In the genomic region with DNA sequence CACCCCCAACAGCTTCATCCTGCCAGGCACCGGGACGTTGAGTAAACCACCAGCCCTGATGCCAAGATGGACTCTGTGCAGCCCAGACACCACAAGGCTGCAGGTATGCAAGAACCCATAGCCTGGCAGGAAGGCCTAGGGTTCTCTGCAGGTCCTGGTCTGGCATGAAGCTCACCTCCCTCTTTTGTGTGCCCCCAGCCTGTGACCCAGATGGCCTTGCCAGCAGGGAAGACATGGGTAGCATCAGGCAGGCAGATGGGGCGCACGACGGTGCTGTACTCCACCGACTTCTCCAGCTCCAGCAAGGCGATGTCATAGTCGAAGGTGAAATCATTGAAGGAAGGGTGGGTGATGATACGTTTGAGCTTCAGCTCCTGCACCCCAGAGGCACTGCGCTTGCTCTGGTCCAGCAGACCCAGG, we compare ENCODE assay signal across 26 mouse cellular contexts. TPM values are rescaled to one million over a fixed set of nuclear protein-coding genes. Genes with fewer than 3 reads are reported as not detected.
DNase-seq lines count a peak whose midpoint lies in the region; TF ChIP-seq lines count a peak whose summit lies in the region.
"Had no signal": no experiment of that assay in that cellular context is flagged by ENCODE, and none has a peak within 500 bp of the region (broad histone marks: within the 10 kb centered on the region; RNA-seq: fewer than 3 reads in every experiment).

No protein-coding gene starts in this region.

- H3K4me1 ChIP-seq in heart, embryonic 10.5 days = 0 out of 2 replicates have a peak, but pooled peaks cover 6% of the 10 kb centered on the region
- H3K4me1 ChIP-seq: embryonic facial prominence, embryonic 12.5 days; kidney, embryonic 15.5 days; neural tube, embryonic 13.5 days; stomach, embryonic 15.5 days had no signal

- DNase-seq in heart, embryonic 10.5 days (ENCODE audit: low spot score) = peak; percentile 63
- no peak for DNase-seq in heart, postnatal 4 days
- DNase-seq in urinary bladder, postnatal 4 days (ENCODE audit: low spot score in 2 of 2) = peak; percentile 16 to 55
- no peak for DNase-seq in urinary bladder, adult 18-20 months (ENCODE audit: low spot score in 2 of 2)
- peak; percentile 38 for DNase-seq in cerebellum, adult 8-10 months
- DNase-seq in adrenal gland, adult 2 months = no peak
- no peak for DNase-seq in gastrocnemius, adult 2 months
- DNase-seq: adrenal gland, adult 8-10 months; B cell, adult 2 months; embryo, embryonic 11 days; gastrocnemius, postnatal 10 days; heart, postnatal 36 days; kidney, adult 18-20 months; kidney, postnatal 36 days; liver, postnatal 0 days; lung, postnatal 36 days; thymus, postnatal 25 days had no signal

- peaks cover 31% of the 10 kb centered on the region for H3K27me3 ChIP-seq in heart, embryonic 10.5 days (ENCODE audit: insufficient read depth, poor library complexity, severe bottlenecking)
- H3K27me3 ChIP-seq: embryonic facial prominence, embryonic 12.5 days; kidney, embryonic 15.5 days; neural tube, embryonic 13.5 days; stomach, embryonic 15.5 days had no signal

- H3K9me3 ChIP-seq in heart, embryonic 10.5 days = no peaks in the 10 kb centered on the region
- H3K9me3 ChIP-seq: embryonic facial prominence, embryonic 12.5 days; hindbrain, embryonic 13.5 days; kidney, embryonic 15.5 days; limb, embryonic 12.5 days; neural tube, embryonic 13.5 days; stomach, embryonic 15.5 days had no signal

- no peaks in the 10 kb centered on the region for H3K36me3 ChIP-seq in heart, embryonic 10.5 days
- H3K36me3 ChIP-seq: embryonic facial prominence, embryonic 12.5 days; hindbrain, embryonic 13.5 days; kidney, embryonic 15.5 days; limb, embryonic 12.5 days; neural tube, embryonic 13.5 days; stomach, embryonic 15.5 days had no signal

- 86% methylated on average over 10 of the region's 10 CpGs for WGBS in heart, embryonic 10.5 days

- H3K4me3 ChIP-seq in heart, embryonic 10.5 days = no peak overlapping the region
- no peak overlapping the region for H3K4me3 ChIP-seq in gastrocnemius, adult 2 months
- H3K4me3 ChIP-seq: embryonic facial prominence, embryonic 12.5 days; hindbrain, embryonic 13.5 days; kidney, embryonic 15.5 days; layer of hippocampus, adult 2 months; left cerebral cortex, adult 2 months; limb, embryonic 12.5 days; myocyte; neural tube, embryonic 13.5 days; stomach, embryonic 15.5 days had no signal

- intact Hi-C loops in gastrocnemius, adult 2 months (cut with DNase I) = no loop called here

- no peak for TF ChIP-seq CTCF in gastrocnemius, adult 2 months (IDR thresholded peaks at IDR 0.05)

- H3K27ac ChIP-seq in heart, embryonic 10.5 days = no peak overlapping the region
- H3K27ac ChIP-seq in gastrocnemius, adult 2 months = no peak overlapping the region
- H3K27ac ChIP-seq: embryonic facial prominence, embryonic 12.5 days; hindbrain, embryonic 13.5 days; kidney, embryonic 15.5 days; layer of hippocampus, adult 2 months; left cerebral cortex, adult 2 months; limb, embryonic 12.5 days; neural tube, embryonic 13.5 days; stomach, embryonic 15.5 days had no signal

RNA-seq across cellular contexts. Expression of a gene that starts 40.5 kb away (rescaled TPM):
- 2.3 and 5.9 TPM in 2 replicates for polyA plus RNA-seq in heart, embryonic 10.5 days (2016; fragmentation: Nextera tagmentation; extraction: Ambion mirVana)
- total RNA-seq in heart, postnatal 4 days (2021) = under 1 TPM; 0.52 to 0.65 TPM
- total RNA-seq in adrenal gland, adult 2 months (2021) = 1 to 10 TPM in 1 of 2 experiments, under 1 TPM in 1; 0.48 to 1.5 TPM
- polyA plus RNA-seq in adrenal gland, adult 2 months (2012; rRNA removed) = 0.41 and 1.2 TPM in 2 replicates
- total RNA-seq in gastrocnemius, adult 2 months (2021) = under 1 TPM in 1 of 2 experiments, not detected in 1; 0.08 TPM

Comparison
In these comparisons a context has a peak if more than half of its experiments do, and no peak if none do; other contexts are left out.
1. DNase-seq: peak in heart, embryonic 10.5 days (single experiment), urinary bladder, postnatal 4 days (2 of 2) and cerebellum, adult 8-10 months (single experiment); none in heart, postnatal 4 days (single experiment), urinary bladder, adult 18-20 months (0 of 2), adrenal gland, adult 2 months (single experiment) and gastrocnemius, adult 2 months (single experiment).